Mouse (Mus musculus) ES-E14 (cell line): Measurements from ENCODE around the gene Furin.

Source experiments
- CHD2 ChIP-seq: IDR thresholded peaks from 2 replicates; pipeline ENCODE4 v1.6.1; 2014; ENCODE audit warnings: mild to moderate bottlenecking, low read depth, low read length, inconsistent platforms
- MAFK ChIP-seq: IDR thresholded peaks from 2 replicates; pipeline ENCODE4 v1.6.1; 2014; ENCODE audit warnings: mild to moderate bottlenecking, low read depth, low read length, inconsistent platforms; ENCODE audit not compliant: insufficient read depth
- ZC3H11A ChIP-seq: IDR thresholded peaks from 2 replicates; pipeline ENCODE4 v1.6.1; 2012; ENCODE audit warnings: low read depth, mild to moderate bottlenecking, inconsistent platforms, low read length, borderline replicate concordance
- ZNF384 ChIP-seq: IDR thresholded peaks from 2 replicates; pipeline ENCODE4 v1.6.1; 2012; ENCODE audit warnings: low read depth, low read length, inconsistent platforms

DNA sequence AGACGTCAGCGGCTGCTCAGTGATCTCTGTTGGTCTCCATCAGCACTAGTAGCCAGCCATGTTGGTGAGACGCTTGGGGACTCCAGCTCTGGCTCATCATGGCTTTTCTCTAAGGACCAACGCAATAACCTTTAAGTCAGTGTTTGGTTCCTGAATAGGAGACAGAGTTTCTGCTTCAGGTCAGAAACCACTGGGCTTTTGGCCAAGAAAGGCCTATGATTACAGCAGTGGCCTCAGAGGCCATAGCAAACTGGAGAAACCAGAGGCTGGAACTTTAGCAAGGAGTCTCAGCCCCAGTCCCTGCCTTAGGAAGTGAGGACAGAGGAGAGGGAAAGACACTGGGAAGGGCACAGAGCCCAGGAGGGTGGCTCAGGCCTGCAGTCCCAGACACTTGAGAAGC lies 15.3 kb upstream of the Furin start:
- no peak for TF ChIP-seq ZNF384
- TF ChIP-seq MAFK, result no peak
- no peak for TF ChIP-seq CHD2
- no peak for TF ChIP-seq ZC3H11A
